In the genomic region with DNA sequence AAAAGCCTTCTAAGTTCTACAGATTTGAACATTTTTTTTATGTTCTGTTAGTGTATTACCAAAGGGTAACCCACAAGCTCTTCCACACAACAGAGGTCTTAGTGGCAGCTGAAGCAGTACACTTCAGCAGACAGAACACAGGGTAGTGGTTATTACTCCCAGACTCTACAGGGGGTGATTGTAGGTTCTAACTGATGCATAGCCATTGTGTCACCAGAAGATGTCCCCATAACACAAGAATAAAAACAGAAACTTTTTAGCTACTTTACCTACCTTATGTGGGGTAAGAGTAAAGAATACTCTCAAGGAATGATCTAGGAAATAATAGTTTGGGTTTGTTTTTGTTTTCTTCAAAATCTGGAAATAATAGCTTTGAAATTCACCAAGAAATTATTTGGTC, we compare ENCODE assay signal across 20 mouse cellular contexts. TPM values are rescaled to one million over a fixed set of nuclear protein-coding genes. Genes with fewer than 3 reads are reported as not detected.
A peak's percentile ranks its signal among the peaks of the same experiment; 100 is the strongest.
DNase-seq lines count a peak whose midpoint lies in the region; ATAC-seq and TF ChIP-seq lines count a peak whose summit lies in the region.
"Had no signal": no experiment of that assay in that cellular context is flagged by ENCODE, and none has a peak within 500 bp of the region (broad histone marks: within the 10 kb centered on the region; RNA-seq: fewer than 3 reads in every experiment).

No protein-coding gene starts in this region.

- H3K4me3 ChIP-seq in intestine, postnatal 0 days (ENCODE audit: low read depth, low read length) = no peak overlapping the region
- no peak overlapping the region for H3K4me3 ChIP-seq in intestine, embryonic 16.5 days (ENCODE audit: low read length)
- H3K4me3 ChIP-seq in stomach, postnatal 0 days (ENCODE audit: low read depth, low read length) = no peak overlapping the region
- H3K4me3 ChIP-seq: forebrain, embryonic 13.5 days; lung, embryonic 15.5 days; midbrain, embryonic 13.5 days; neural tube, embryonic 12.5 days had no signal

- no peak overlapping the region for H3K9ac ChIP-seq in intestine, postnatal 0 days (ENCODE audit: low read depth, low read length)
- H3K9ac ChIP-seq in intestine, embryonic 16.5 days (ENCODE audit: low read depth, low read length) = no peak overlapping the region
- no peak overlapping the region for H3K9ac ChIP-seq in stomach, postnatal 0 days (ENCODE audit: low read length)
- H3K9ac ChIP-seq: forebrain, embryonic 13.5 days; lung, embryonic 15.5 days; midbrain, embryonic 13.5 days; neural tube, embryonic 12.5 days had no signal

- no peak for ATAC-seq in intestine, postnatal 0 days
- ATAC-seq in intestine, embryonic 16.5 days = no peak
- no peak for ATAC-seq in stomach, postnatal 0 days (ENCODE audit: low FRiP score, low TSS enrichment)
- ATAC-seq: forebrain, embryonic 13.5 days; midbrain, embryonic 13.5 days had no signal

- H3K27me3 ChIP-seq in intestine, postnatal 0 days (replicated peaks; ENCODE audit: control insufficient read depth, insufficient read depth, low read length) = no peaks in the 10 kb centered on the region
- no peaks in the 10 kb centered on the region for H3K27me3 ChIP-seq in intestine, embryonic 16.5 days (replicated peaks; ENCODE audit: control insufficient read depth, insufficient read depth, low read length)
- H3K27me3 ChIP-seq in stomach, postnatal 0 days (ENCODE audit: control insufficient read depth, insufficient read depth, low read length) = no peaks in the 10 kb centered on the region
- H3K27me3 ChIP-seq: forebrain, embryonic 13.5 days; lung, embryonic 15.5 days; midbrain, embryonic 13.5 days; neural tube, embryonic 12.5 days had no signal

- TF ChIP-seq EP300 in stomach, postnatal 0 days (optimal IDR thresholded peaks at IDR 0.05) = no peak

- peaks cover 45% of the 10 kb centered on the region for H3K36me3 ChIP-seq in intestine, postnatal 0 days (ENCODE audit: control insufficient read depth, insufficient read depth)
- peaks cover 12% of the 10 kb centered on the region; the same call in 1 of the 2 replicates for H3K36me3 ChIP-seq in intestine, embryonic 16.5 days (ENCODE audit: control insufficient read depth, insufficient read depth, low read length)
- no peaks in the 10 kb centered on the region for H3K36me3 ChIP-seq in stomach, postnatal 0 days (ENCODE audit: control insufficient read depth, insufficient read depth, low read length)

- no peaks in the 10 kb centered on the region for H3K4me1 ChIP-seq in intestine, postnatal 0 days (replicated peaks; ENCODE audit: control insufficient read depth, insufficient read depth, low read length)
- H3K4me1 ChIP-seq in intestine, embryonic 16.5 days (ENCODE audit: control insufficient read depth, insufficient read depth, low read length) = no peaks in the 10 kb centered on the region
- no peaks in the 10 kb centered on the region for H3K4me1 ChIP-seq in stomach, postnatal 0 days (replicated peaks; ENCODE audit: control insufficient read depth, insufficient read depth)
- H3K4me1 ChIP-seq: forebrain, embryonic 13.5 days; lung, embryonic 15.5 days; midbrain, embryonic 13.5 days; neural tube, embryonic 12.5 days had no signal

- peak; percentile 43; the same call in 1 of the 2 replicates for TF ChIP-seq CTCF in intestine, postnatal 0 days (IDR thresholded peaks at IDR 0.05; ENCODE audit: low read depth)
- TF ChIP-seq CTCF in stomach, postnatal 0 days (IDR thresholded peaks at IDR 0.05; ENCODE audit: low read depth) = peak; percentile 54

- no peak overlapping the region for H3K27ac ChIP-seq in intestine, postnatal 0 days (ENCODE audit: low read depth, low read length)
- H3K27ac ChIP-seq in intestine, embryonic 16.5 days (ENCODE audit: low read length) = no peak overlapping the region
- H3K27ac ChIP-seq in stomach, postnatal 0 days (replicated peaks) = no peak overlapping the region
- H3K27ac ChIP-seq: forebrain, embryonic 13.5 days; lung, embryonic 15.5 days; midbrain, embryonic 13.5 days; neural tube, embryonic 12.5 days had no signal

- H3K9me3 ChIP-seq in intestine, postnatal 0 days (ENCODE audit: control insufficient read depth) = no peaks in the 10 kb centered on the region
- no peaks in the 10 kb centered on the region for H3K9me3 ChIP-seq in intestine, embryonic 16.5 days (ENCODE audit: control insufficient read depth, low read length)
- H3K9me3 ChIP-seq in stomach, postnatal 0 days (ENCODE audit: control insufficient read depth, low read length) = no peaks in the 10 kb centered on the region
- H3K9me3 ChIP-seq: forebrain, embryonic 13.5 days; G1E; lung, embryonic 15.5 days; midbrain, embryonic 13.5 days; neural tube, embryonic 12.5 days had no signal

- no peak overlapping the region for H3K4me2 ChIP-seq in intestine, postnatal 0 days (replicated peaks; ENCODE audit: low read depth)
- no peak overlapping the region for H3K4me2 ChIP-seq in intestine, embryonic 16.5 days (ENCODE audit: low read depth, low read length)
- no peak overlapping the region for H3K4me2 ChIP-seq in stomach, postnatal 0 days (replicated peaks; ENCODE audit: low read depth)
- H3K4me2 ChIP-seq: forebrain, embryonic 13.5 days; lung, embryonic 15.5 days; midbrain, embryonic 13.5 days; neural tube, embryonic 12.5 days had no signal

- DNase-seq in thymus, postnatal 0 days (ENCODE audit: low spot score) = peak; percentile 8
- no peak for DNase-seq in thymus, adult 18-20 months
- DNase-seq in adipocyte (ENCODE audit: low spot score) = peak; percentile 25
- no peak for DNase-seq in stomach, postnatal 0 days (ENCODE audit: low spot score)
- DNase-seq in kidney, postnatal 4 days = no peak
- DNase-seq in layer of hippocampus, postnatal 14 days (ENCODE audit: low spot score in 2 of 2) = no peak
- DNase-seq: gastrocnemius, postnatal 36 days; heart, postnatal 10 days; kidney, adult 11 months; spleen, adult 18-20 months had no signal

RNA-seq across cellular contexts. Expression of a gene that starts 15.9 kb away (rescaled TPM):
- 89.2 and 90.4 TPM in 2 replicates for polyA plus RNA-seq in intestine, postnatal 0 days (2015; fragmentation: Nextera tagmentation; extraction: Ambion mirVana)
- 56.9 and 60.3 TPM in 2 replicates for polyA plus RNA-seq in intestine, embryonic 16.5 days (2015; fragmentation: Nextera tagmentation; extraction: Ambion mirVana)
- 49.7 and 54.5 TPM in 2 replicates for polyA plus RNA-seq in thymus, postnatal 0 days (2015; fragmentation: Nextera tagmentation; extraction: Ambion mirVana)
- 36.6 and 37.2 TPM in 2 replicates for polyA plus RNA-seq in stomach, postnatal 0 days (2015; fragmentation: Nextera tagmentation; extraction: Ambion mirVana)
- total RNA-seq in layer of hippocampus, postnatal 14 days (2021) = 10 to 100 TPM; 15.7 to 16.0 TPM

RNA-seq across cellular contexts. Expression of a gene that starts 24.8 kb away (rescaled TPM):
- not detected in 2 replicates for polyA plus RNA-seq in intestine, postnatal 0 days (2015; fragmentation: Nextera tagmentation; extraction: Ambion mirVana)
- not detected in 2 replicates for polyA plus RNA-seq in intestine, embryonic 16.5 days (2015; fragmentation: Nextera tagmentation; extraction: Ambion mirVana)
- not detected in 2 replicates for polyA plus RNA-seq in thymus, postnatal 0 days (2015; fragmentation: Nextera tagmentation; extraction: Ambion mirVana)
- polyA plus RNA-seq in stomach, postnatal 0 days (2015; fragmentation: Nextera tagmentation; extraction: Ambion mirVana) = not detected in 2 replicates
- not detected for total RNA-seq in layer of hippocampus, postnatal 14 days (2021)
- total RNA-seq: gastrocnemius, postnatal 36 days; heart, postnatal 10 days had no signal
- polyA plus RNA-seq: embryonic facial prominence, embryonic 14.5 days; G1E; limb, embryonic 11.5 days; lung, embryonic 15.5 days; midbrain, embryonic 13.5 days; testis, adult 2 months had no signal

RNA-seq across cellular contexts. Expression of a gene that starts 55.5 kb away (rescaled TPM):
- polyA plus RNA-seq in intestine, postnatal 0 days (2015; fragmentation: Nextera tagmentation; extraction: Ambion mirVana) = 0.05 TPM in 1 of 2 replicates, not detected in the other
- polyA plus RNA-seq in intestine, embryonic 16.5 days (2015; fragmentation: Nextera tagmentation; extraction: Ambion mirVana) = 0.15 TPM in 1 of 2 replicates, not detected in the other
- polyA plus RNA-seq in thymus, postnatal 0 days (2015; fragmentation: Nextera tagmentation; extraction: Ambion mirVana) = not detected in 2 replicates
- polyA plus RNA-seq in stomach, postnatal 0 days (2015; fragmentation: Nextera tagmentation; extraction: Ambion mirVana) = not detected in 2 replicates
- total RNA-seq in layer of hippocampus, postnatal 14 days (2021) = not detected
- total RNA-seq: gastrocnemius, postnatal 36 days; heart, postnatal 10 days had no signal
- polyA plus RNA-seq: embryonic facial prominence, embryonic 14.5 days; forebrain, embryonic 13.5 days; G1E; limb, embryonic 11.5 days; lung, embryonic 15.5 days; midbrain, embryonic 13.5 days; testis, adult 2 months had no signal

RNA-seq across cellular contexts. Expression of a gene that starts 55.5 kb away (rescaled TPM):
- not detected in 2 replicates for polyA plus RNA-seq in intestine, postnatal 0 days (2015; fragmentation: Nextera tagmentation; extraction: Ambion mirVana)
- not detected in 2 replicates for polyA plus RNA-seq in intestine, embryonic 16.5 days (2015; fragmentation: Nextera tagmentation; extraction: Ambion mirVana)
- polyA plus RNA-seq in thymus, postnatal 0 days (2015; fragmentation: Nextera tagmentation; extraction: Ambion mirVana) = not detected in 2 replicates
- not detected in 2 replicates for polyA plus RNA-seq in stomach, postnatal 0 days (2015; fragmentation: Nextera tagmentation; extraction: Ambion mirVana)
- not detected for total RNA-seq in layer of hippocampus, postnatal 14 days (2021)
- total RNA-seq: gastrocnemius, postnatal 36 days; heart, postnatal 10 days had no signal
- polyA plus RNA-seq: embryonic facial prominence, embryonic 14.5 days; forebrain, embryonic 13.5 days; G1E; limb, embryonic 11.5 days; lung, embryonic 15.5 days; midbrain, embryonic 13.5 days; neural tube, embryonic 12.5 days had no signal

Comparison
In these comparisons a context has a peak if more than half of its experiments do, and no peak if none do; other contexts are left out.
1. DNase-seq: peak in thymus, postnatal 0 days (single experiment) and adipocyte (single experiment); none in thymus, adult 18-20 months (0 of 2), stomach, postnatal 0 days (single experiment), kidney, postnatal 4 days (0 of 2) and layer of hippocampus, postnatal 14 days (0 of 2).